Mouse (Mus musculus): ENCODE data around the gene Arl6.

DNA sequence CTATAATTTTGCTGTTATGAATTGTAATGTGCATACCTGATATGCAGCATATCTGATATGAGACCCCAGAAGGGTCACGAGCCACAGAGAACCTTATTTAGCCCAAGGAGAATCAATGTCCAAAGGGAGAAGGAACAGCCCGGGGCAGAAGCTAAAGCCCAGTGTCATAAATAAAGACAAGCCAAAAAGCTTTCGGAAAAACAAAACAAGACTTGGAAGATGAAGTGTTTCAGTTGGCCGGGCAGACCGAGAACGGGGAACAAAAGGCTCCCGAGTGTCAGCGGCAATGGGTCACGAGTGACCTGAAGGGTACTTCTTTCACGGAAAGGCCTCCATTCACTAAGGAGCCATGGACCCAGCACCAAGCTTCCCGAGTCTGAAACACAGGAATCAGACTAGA is 65.2 kb downstream of the Arl6 start:
- no peak for TF ChIP-seq POLR2A (IDR thresholded peaks at IDR 0.05; ENCODE audit: low read depth, low read length)
- TF ChIP-seq CTCF (conservative IDR thresholded peaks at IDR 0.05; ENCODE audit: insufficient read depth, insufficient read length, low read depth, low read length) = no peak
